Mouse (Mus musculus) hindbrain, postnatal 0 days (tissue): ENCODE data around the gene Olfr796. TPM values are rescaled to one million over a fixed set of nuclear protein-coding genes. Genes with fewer than 3 reads are reported as not detected.

Source experiments
- ATAC-seq: fragments of 200-750 bp; cut with Nextera tagmentation; 2 replicates; pipeline ENCODE4 v1.8.0; 2017; ENCODE audit warnings: mild to moderate bottlenecking, moderate TSS enrichment, moderate library complexity
- DNase-seq: peaks from one replicate; pipeline ENCODE4 v3.0.0-alpha.2; 2015; ENCODE audit warnings: low spot score
- H3K27ac ChIP-seq: fragments of 300-500 bp; sonication (generic); 2 replicates; pipeline ENCODE4 v1.5.1; 2014; ENCODE audit warnings: mild to moderate bottlenecking
- H3K27me3 ChIP-seq: fragments of 300-500 bp; sonication (generic); 2 replicates; pipeline ENCODE4 v1.6.1; 2014; ENCODE audit warnings: low read length, mixed read lengths; ENCODE audit not compliant: insufficient read depth
- H3K36me3 ChIP-seq: fragments of 300-500 bp; sonication (generic); 2 replicates; pipeline ENCODE4 v1.6.1; 2014; ENCODE audit warnings: low read length, mixed read lengths; ENCODE audit not compliant: insufficient read depth
- H3K4me1 ChIP-seq: fragments of 300-500 bp; sonication (generic); 2 replicates; pipeline ENCODE4 v1.6.1; 2014; ENCODE audit warnings: antibody characterized with exemption, low read length, mixed read lengths; ENCODE audit not compliant: insufficient read depth
- H3K4me2 ChIP-seq: fragments of 300-500 bp; sonication (generic); 2 replicates; pipeline ENCODE4 v1.6.1; 2014; ENCODE audit warnings: low read depth, mild to moderate bottlenecking, low read length, moderate library complexity, mixed read lengths
- H3K4me3 ChIP-seq: fragments of 300-500 bp; sonication (generic); 2 replicates; pipeline ENCODE4 v1.5.1; 2014; ENCODE audit warnings: low read length
- H3K9ac ChIP-seq: fragments of 300-500 bp; sonication (generic); replicated peaks from 2 replicates; pipeline ENCODE4 v1.6.1; 2014; ENCODE audit warnings: mild to moderate bottlenecking, low read length, moderate library complexity, mixed read lengths
- H3K9me3 ChIP-seq: fragments of 300-500 bp; sonication (generic); 2 replicates; pipeline ENCODE4 v1.6.1; 2016; ENCODE audit warnings: low read length, mixed read lengths
- CTCF ChIP-seq: IDR thresholded peaks from 2 replicates; pipeline ENCODE4 v1.5.1; 2016; ENCODE audit warnings: antibody characterized with exemption, control low read depth, low read depth
- WGBS: fragments of 180-500 bp; shearing (Covaris S2); extraction: QIAGEN DNeasy Blood & Tissue Kit; methylation state at CpG from one replicate; pipeline ENCODE4 v1.1.7; 2014; 5-methylcytosine and 5-hydroxymethylcytosine counted together
- polyA plus RNA-seq: library from polyadenylated mRNA; unstranded; fragments of >200 nt; fragmentation: Nextera tagmentation; extraction: Ambion mirVana; gene quantifications from 2 replicates; pipeline ENCODE4 v1.2.1, GENCODE M21; 2015
- total RNA-seq: library from RNA; depleted of rRNA; stranded (reverse); fragments of >200 nt; gene quantifications from 2 replicates; pipeline ENCODE4 v1.2.3, GENCODE M21; 2014; rRNA removed

Olfr796 gene
- total RNA-seq (not detected in 2 replicates), polyA plus RNA-seq (not detected in 2 replicates)

GRCm38 (mm10) chr10:129612470-129612869 is at the start of gene Olfr796:
TSS of gene Olfr796 (minus strand) at chr10:129612570.
- Histone ChIP-seq H3K9ac (no peak within 1 kb of the TSS), H3K27me3 (no peaks in the 10 kb centered on the region), H3K27ac (no peak within 1 kb of the TSS), H3K4me3 (no peak within 1 kb of the TSS), H3K9me3 (no peaks in the 10 kb centered on the region), H3K4me2 (no peak within 1 kb of the TSS), H3K4me1 (no peaks in the 10 kb centered on the region), H3K36me3 (no peaks in the 10 kb centered on the region)
- DNase-seq (no peak), ATAC-seq (no peak)
- no peak for TF ChIP-seq CTCF
- 95% methylated on average over 1 of the region's 1 CpGs for WGBS

DNA sequence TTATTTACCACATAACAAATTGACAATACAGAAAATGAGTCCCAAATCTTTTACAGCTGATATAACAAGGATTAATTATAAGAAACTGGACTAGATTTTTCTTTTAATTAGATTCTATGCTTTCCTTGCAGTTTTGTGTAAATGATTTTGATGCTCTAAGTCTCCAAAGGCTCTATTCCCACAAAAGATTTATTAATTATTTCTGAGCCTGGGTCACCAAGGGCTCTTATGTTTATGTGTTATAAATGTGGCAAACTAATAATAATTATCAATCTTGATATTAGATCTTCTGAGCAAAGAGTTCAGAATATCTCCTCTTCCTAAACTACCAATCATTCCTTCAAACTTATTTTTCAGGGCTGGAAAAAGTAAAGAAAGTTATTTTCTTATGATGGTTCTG is 45.0 kb upstream of the Olfr796 start, which contains the start of gene Olfr800:
Gene Olfr800 (plus strand): TSS at position 301 of the 400 bp plus-strand sequence.
- H3K27ac ChIP-seq = no peak within 1 kb of the TSS
- no peak within 1 kb of the TSS for H3K9ac ChIP-seq
- H3K36me3 ChIP-seq = no peaks in the 10 kb centered on the region
- no peak within 1 kb of the TSS for H3K4me3 ChIP-seq
- H3K9me3 ChIP-seq = no peaks in the 10 kb centered on the region
- DNase-seq (no peak), ATAC-seq (no peak)
- no peaks in the 10 kb centered on the region for H3K27me3 ChIP-seq
- H3K4me1 ChIP-seq = no peaks in the 10 kb centered on the region
- H3K4me2 ChIP-seq = no peak within 1 kb of the TSS
- TF ChIP-seq CTCF = no peak

- no peak overlapping the region for H3K27ac ChIP-seq
- no peak for TF ChIP-seq CTCF
- no peak overlapping the region for H3K4me2 ChIP-seq
- H3K9me3 ChIP-seq = no peaks in the 10 kb centered on the region
- no peak overlapping the region for H3K9ac ChIP-seq
- no peak for DNase-seq
- no peaks in the 10 kb centered on the region for H3K27me3 ChIP-seq
- H3K4me3 ChIP-seq = no peak overlapping the region
- 90% methylated on average over 1 of the region's 1 CpGs for WGBS
- no peaks in the 10 kb centered on the region for H3K4me1 ChIP-seq
- H3K36me3 ChIP-seq = no peaks in the 10 kb centered on the region
- no peak for ATAC-seq
Measured at GRCm38 (mm10) chr10:129651763-129652162, 39.4 kb upstream of the Olfr796 start.

GRCm38 (mm10) chr10:129637184-129637583 is 24.8 kb upstream of the Olfr796 start, which contains the start of gene Olfr799:
TSS of gene Olfr799 (plus strand) at chr10:129637484.
- no peak within 1 kb of the TSS for H3K4me3 ChIP-seq
- no peaks in the 10 kb centered on the region for H3K36me3 ChIP-seq
- 25% methylated on average over 1 of the region's 1 CpGs for WGBS
- no peak within 1 kb of the TSS for H3K4me2 ChIP-seq
- no peak within 1 kb of the TSS for H3K27ac ChIP-seq
- no peaks in the 10 kb centered on the region for H3K4me1 ChIP-seq
- no peak for DNase-seq
- no peaks in the 10 kb centered on the region for H3K27me3 ChIP-seq
- no peak for TF ChIP-seq CTCF
- H3K9me3 ChIP-seq = no peaks in the 10 kb centered on the region
- H3K9ac ChIP-seq = no peak within 1 kb of the TSS
- no peak for ATAC-seq

DNA sequence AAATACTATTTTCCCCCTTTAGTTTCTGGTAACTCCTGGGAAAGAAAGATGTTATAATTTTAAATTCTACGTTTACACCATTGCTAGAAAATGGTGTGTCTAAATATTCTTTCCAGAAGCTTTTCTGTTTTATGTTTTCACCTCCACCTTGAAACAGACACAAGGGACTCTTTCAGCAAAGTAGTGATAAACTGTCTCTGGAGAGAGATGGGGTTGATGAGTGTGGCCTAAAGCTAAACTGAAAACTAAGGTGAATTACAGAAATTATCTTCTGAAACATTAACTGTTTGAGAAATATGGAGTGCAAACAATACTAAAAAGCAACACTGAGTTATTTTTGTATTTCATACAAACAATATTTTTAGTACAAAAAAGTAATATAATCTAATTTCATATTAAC is 15.5 kb upstream of the Olfr796 start, which contains the start of gene Olfr798:
Gene Olfr798 (minus strand): TSS at position 101 of the 400 bp plus-strand sequence.
- no peak for TF ChIP-seq CTCF
- Histone ChIP-seq H3K27ac (no peak within 1 kb of the TSS), H3K4me3 (no peak within 1 kb of the TSS), H3K9me3 (no peaks in the 10 kb centered on the region), H3K9ac (no peak within 1 kb of the TSS), H3K4me2 (no peak within 1 kb of the TSS), H3K4me1 (no peaks in the 10 kb centered on the region), H3K27me3 (no peaks in the 10 kb centered on the region), H3K36me3 (no peaks in the 10 kb centered on the region)
- WGBS = 76% methylated on average over 1 of the region's 1 CpGs
- no peak for ATAC-seq
- DNase-seq = no peak

- Histone ChIP-seq H3K9me3 (no peaks in the 10 kb centered on the region), H3K4me2 (no peak overlapping the region), H3K36me3 (no peaks in the 10 kb centered on the region), H3K27ac (no peak overlapping the region), H3K4me3 (no peak overlapping the region), H3K4me1 (no peaks in the 10 kb centered on the region; the same call in 1 of the 2 replicates), H3K9ac (no peak overlapping the region), H3K27me3 (no peaks in the 10 kb centered on the region)
- no peak for TF ChIP-seq CTCF
- no peak for ATAC-seq
- DNase-seq = peak; percentile 35
Measured at GRCm38 (mm10) chr10:129623251-129623650, 10.9 kb upstream of the Olfr796 start.

DNA sequence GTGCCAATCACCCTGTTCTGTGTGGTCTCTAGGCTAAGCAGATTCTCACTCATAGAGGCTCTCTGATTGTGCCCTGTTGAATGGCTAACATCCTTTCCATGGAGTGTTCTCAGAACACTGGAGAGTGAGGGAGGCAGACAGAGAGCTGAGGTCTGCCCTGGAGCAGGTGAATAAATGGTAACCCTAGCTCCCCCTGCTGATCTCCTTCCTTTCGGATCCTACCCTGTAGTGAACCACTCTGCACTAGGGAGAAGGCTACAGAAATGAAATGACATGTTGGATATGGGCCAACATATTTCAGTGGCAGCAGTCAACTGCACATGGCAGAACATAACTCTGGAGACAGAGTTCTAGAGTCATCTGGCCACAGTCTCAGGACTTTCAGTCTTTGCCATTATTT is 9.4 kb upstream of the Olfr796 start:
- 0 out of 2 replicates have a peak, but pooled peaks have one; percentile 10 for ATAC-seq

More for the DNA sequence above, 9.4 kb upstream of the Olfr796 start:
- Histone ChIP-seq H3K4me3 (no peak overlapping the region), H3K9me3 (no peaks in the 10 kb centered on the region), H3K4me1 (no peaks in the 10 kb centered on the region; the same call in 1 of the 2 replicates), H3K27ac (no peak overlapping the region), H3K36me3 (no peaks in the 10 kb centered on the region), H3K9ac (no peak overlapping the region), H3K27me3 (no peaks in the 10 kb centered on the region), H3K4me2 (no peak overlapping the region)
- no peak for TF ChIP-seq CTCF
- 5% methylated on average over 1 of the region's 1 CpGs for WGBS
- peak; percentile 10 for DNase-seq
